9 mouse cellular contexts compared by ENCODE assay signal in the genomic region with DNA sequence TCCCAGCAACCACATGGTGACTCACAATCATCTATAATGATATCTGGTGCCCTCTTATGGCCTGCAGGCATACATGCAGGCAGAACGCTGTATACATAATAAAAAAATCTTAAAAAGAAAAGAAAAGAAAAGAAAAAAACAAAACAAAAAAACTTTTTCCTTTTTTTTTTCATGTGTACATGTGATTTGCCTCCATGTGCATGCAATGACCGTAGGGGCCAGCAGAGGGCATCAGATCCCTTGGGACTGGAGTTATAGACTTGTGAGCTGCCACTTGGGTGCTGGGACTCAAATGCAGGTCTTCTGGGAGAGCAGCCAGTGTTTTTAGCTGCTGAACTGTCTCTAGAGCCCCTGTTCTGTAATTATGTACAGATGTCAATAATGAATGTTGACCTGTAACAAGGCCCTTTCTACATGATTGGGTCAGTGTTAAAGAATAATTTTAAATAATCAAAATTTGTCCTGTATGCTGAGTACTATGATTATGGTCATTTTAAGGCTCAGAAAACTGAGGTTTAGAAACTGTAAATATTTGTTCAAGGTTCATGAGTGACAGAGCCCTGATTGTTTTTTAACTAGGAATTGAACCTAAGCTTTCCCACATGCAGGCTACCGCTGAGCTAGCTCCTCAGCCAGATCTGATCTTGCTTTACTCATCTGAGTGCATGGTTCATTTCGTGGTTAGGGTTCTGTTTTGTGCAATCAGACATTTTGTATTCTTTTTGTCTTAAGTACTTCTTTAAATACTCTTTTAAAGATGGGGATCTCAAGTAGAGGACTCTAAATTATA. TPM values are rescaled to one million over a fixed set of nuclear protein-coding genes. Genes with fewer than 3 reads are reported as not detected.
DNase-seq lines count a peak whose midpoint lies in the region; ATAC-seq and TF ChIP-seq lines count a peak whose summit lies in the region.
"Had no signal": no experiment of that assay in that cellular context is flagged by ENCODE, and none has a peak within 500 bp of the region (broad histone marks: within the 10 kb centered on the region; RNA-seq: fewer than 3 reads in every experiment).

No protein-coding gene starts in this region.

- no peak overlapping the region for H3K4me3 ChIP-seq in hindbrain, postnatal 0 days (ENCODE audit: low read length)
- H3K4me3 ChIP-seq in hindbrain, embryonic 14.5 days (replicated peaks; ENCODE audit: low read length) = no peak overlapping the region
- H3K4me3 ChIP-seq in bone marrow, adult 2 months (replicated peaks; ENCODE audit: control insufficient read depth, low read depth, low read length) = no peak overlapping the region
- H3K4me3 ChIP-seq: hindbrain, embryonic 15.5 days had no signal

- no peak overlapping the region for H3K27ac ChIP-seq in hindbrain, postnatal 0 days
- H3K27ac ChIP-seq in hindbrain, embryonic 14.5 days = no peak overlapping the region
- no peak overlapping the region for H3K27ac ChIP-seq in bone marrow, adult 2 months (ENCODE audit: control insufficient read depth, insufficient read depth, low read depth, low read length, poor library complexity)
- H3K27ac ChIP-seq: hindbrain, embryonic 15.5 days had no signal

- no peak for TF ChIP-seq POLR2A in bone marrow, adult 2 months (IDR thresholded peaks at IDR 0.05; ENCODE audit: borderline replicate concordance, control insufficient read depth, low read depth, low read length)

- DNase-seq in hindbrain, postnatal 0 days (ENCODE audit: low spot score) = peak; percentile 7
- DNase-seq in hindbrain, embryonic 14.5 days (ENCODE audit: low spot score) = no peak
- DNase-seq in CD4-positive helper T cell, adult 2 months (ENCODE audit: low read depth, low spot score) = peak; percentile 38
- peak; percentile 42 for DNase-seq in lung, postnatal 14 days
- DNase-seq in ovary, adult 18-20 months (ENCODE audit: low spot score) = no peak
- no peak for DNase-seq in right cerebral cortex, postnatal 14 days
- DNase-seq in neural tube, embryonic 10.5 days (ENCODE audit: extremely low spot score, low spot score) = no peak

- H3K9ac ChIP-seq in hindbrain, postnatal 0 days (replicated peaks; ENCODE audit: low read length) = no peak overlapping the region
- no peak overlapping the region for H3K9ac ChIP-seq in hindbrain, embryonic 14.5 days
- H3K9ac ChIP-seq: hindbrain, embryonic 15.5 days had no signal

- 0 out of 2 replicates have a peak, but pooled peaks cover 4% of the 10 kb centered on the region for H3K9me3 ChIP-seq in hindbrain, postnatal 0 days (ENCODE audit: low read length)
- H3K9me3 ChIP-seq in hindbrain, embryonic 14.5 days (ENCODE audit: control insufficient read depth, low read length) = peaks cover 14% of the 10 kb centered on the region; the same call in 1 of the 2 replicates
- H3K9me3 ChIP-seq: hindbrain, embryonic 15.5 days had no signal

- no peak overlapping the region for H3K4me2 ChIP-seq in hindbrain, postnatal 0 days (ENCODE audit: low read depth, low read length)
- no peak overlapping the region for H3K4me2 ChIP-seq in hindbrain, embryonic 14.5 days (replicated peaks)
- H3K4me2 ChIP-seq: hindbrain, embryonic 15.5 days had no signal

- H3K36me3 ChIP-seq in hindbrain, postnatal 0 days (ENCODE audit: insufficient read depth, low read length) = no peaks in the 10 kb centered on the region
- no peaks in the 10 kb centered on the region for H3K36me3 ChIP-seq in hindbrain, embryonic 14.5 days (replicated peaks; ENCODE audit: control insufficient read depth, insufficient read depth)
- H3K36me3 ChIP-seq: hindbrain, embryonic 15.5 days had no signal

- 80% methylated on average over 4 of the region's 4 CpGs for whole genome bisulfite sequencing in hindbrain, postnatal 0 days
- WGBS in hindbrain, embryonic 14.5 days = 76% methylated on average over 4 of the region's 4 CpGs
- 69% methylated on average over 4 of the region's 4 CpGs for WGBS in bone marrow, adult 2 months

- TF ChIP-seq CTCF in hindbrain, postnatal 0 days (IDR thresholded peaks at IDR 0.05; ENCODE audit: low read depth) = peak; percentile 36
- peak; percentile 47; the same call in 1 of the 2 replicates for TF ChIP-seq CTCF in bone marrow, adult 2 months (IDR thresholded peaks at IDR 0.05; ENCODE audit: control insufficient read depth, insufficient read depth, low read length)

- no peaks in the 10 kb centered on the region for H3K4me1 ChIP-seq in hindbrain, postnatal 0 days (ENCODE audit: insufficient read depth, low read length)
- H3K4me1 ChIP-seq in hindbrain, embryonic 14.5 days (replicated peaks; ENCODE audit: control insufficient read depth, insufficient read depth, low read length) = no peaks in the 10 kb centered on the region
- H3K4me1 ChIP-seq in bone marrow, adult 2 months (ENCODE audit: control insufficient read depth, insufficient read depth, low read length) = no peaks in the 10 kb centered on the region
- H3K4me1 ChIP-seq: hindbrain, embryonic 15.5 days had no signal

- ATAC-seq in hindbrain, postnatal 0 days = no peak
- no peak for ATAC-seq in hindbrain, embryonic 14.5 days (ENCODE audit: low FRiP score)

- H3K27me3 ChIP-seq in hindbrain, postnatal 0 days (ENCODE audit: insufficient read depth, low read length) = no peaks in the 10 kb centered on the region
- no peaks in the 10 kb centered on the region for H3K27me3 ChIP-seq in hindbrain, embryonic 14.5 days (ENCODE audit: control insufficient read depth, insufficient read depth, low read length)
- H3K27me3 ChIP-seq: hindbrain, embryonic 15.5 days had no signal

RNA-seq across cellular contexts. Expression of a gene that starts 30.3 kb away (rescaled TPM):
- total RNA-seq in hindbrain, postnatal 0 days (2014; rRNA removed) = 13.2 and 18.9 TPM in 2 replicates
- polyA plus RNA-seq in hindbrain, postnatal 0 days (2015; fragmentation: Nextera tagmentation; extraction: Ambion mirVana) = 47.6 and 50.7 TPM in 2 replicates
- 40.8 and 46.1 TPM in 2 replicates for polyA plus RNA-seq in hindbrain, embryonic 14.5 days (2014; fragmentation: Nextera tagmentation; extraction: Ambion mirVana)
- 3.4 and 6.2 TPM in 2 replicates for polyA plus RNA-seq in bone marrow, adult 2 months (2011; ENCODE audit: insufficient read depth, insufficient read length, low replicate concordance, missing spikeins)

RNA-seq across cellular contexts. Expression of a gene that starts 53.3 kb away (rescaled TPM):
- total RNA-seq in hindbrain, postnatal 0 days (2014; rRNA removed) = 57.1 and 59.3 TPM in 2 replicates
- polyA plus RNA-seq in hindbrain, postnatal 0 days (2015; fragmentation: Nextera tagmentation; extraction: Ambion mirVana) = 96.2 and 107 TPM in 2 replicates
- polyA plus RNA-seq in hindbrain, embryonic 14.5 days (2014; fragmentation: Nextera tagmentation; extraction: Ambion mirVana) = 105 and 106 TPM in 2 replicates
- polyA plus RNA-seq in bone marrow, adult 2 months (2011; ENCODE audit: insufficient read depth, insufficient read length, low replicate concordance, missing spikeins) = 30.5 and 35.0 TPM in 2 replicates

Comparison
In these comparisons a context has a peak if more than half of its experiments do, and no peak if none do; other contexts are left out.
1. DNase-seq: peak in hindbrain, postnatal 0 days (single experiment), CD4-positive helper T cell, adult 2 months (single experiment) and lung, postnatal 14 days (single experiment); none in hindbrain, embryonic 14.5 days (single experiment), ovary, adult 18-20 months (single experiment), right cerebral cortex, postnatal 14 days (single experiment) and neural tube, embryonic 10.5 days (single experiment).